Mouse (Mus musculus) neural tube, embryonic 11.5 days (tissue): ENCODE results near the gene Dclre1a. TPM values are rescaled to one million over a fixed set of nuclear protein-coding genes. Genes with fewer than 3 reads are reported as not detected.
A peak's percentile ranks its signal among the peaks of the same experiment; 100 is the strongest.
"Not testable (repeated sequence)": the region's sequence is repeated elsewhere in the genome, so short reads cannot be mapped to it uniquely, and the experiment has no call there.

Source experiments
- ATAC-seq: fragments of 200-750 bp; cut with Nextera tagmentation; 2 replicates; pipeline ENCODE4 v1.8.0; 2017; ENCODE audit warnings: moderate number of reproducible peaks, mild to moderate bottlenecking, moderate TSS enrichment, moderate library complexity; ENCODE audit not compliant: insufficient read depth, low FRiP score, low TSS enrichment
- DNase-seq: peaks from one replicate; pipeline ENCODE4 v3.0.0-alpha.2; 2015; ENCODE audit warnings: low spot score
- H3K27ac ChIP-seq: fragments of 300-500 bp; sonication (generic); 2 replicates; pipeline ENCODE4 v1.5.1; 2014; ENCODE audit warnings: low read depth, mild to moderate bottlenecking, low read length
- H3K27me3 ChIP-seq: fragments of 300-500 bp; sonication (generic); 2 replicates; pipeline ENCODE4 v1.6.1; 2014; ENCODE audit warnings: mild to moderate bottlenecking, low read length, mixed read lengths; ENCODE audit not compliant: control insufficient read depth, insufficient read depth
- H3K36me3 ChIP-seq: fragments of 300-500 bp; sonication (generic); 2 replicates; pipeline ENCODE4 v1.6.1; 2014; ENCODE audit warnings: mild to moderate bottlenecking, low read length, moderate library complexity, mixed read lengths; ENCODE audit not compliant: control insufficient read depth, insufficient read depth
- H3K4me1 ChIP-seq: fragments of 300-500 bp; sonication (generic); 2 replicates; pipeline ENCODE4 v1.6.1; 2014; ENCODE audit warnings: low read length, mixed read lengths; ENCODE audit not compliant: control insufficient read depth, insufficient read depth
- H3K4me2 ChIP-seq: fragments of 300-500 bp; sonication (generic); 2 replicates; pipeline ENCODE4 v1.6.1; 2014; ENCODE audit warnings: low read depth, mild to moderate bottlenecking, moderate library complexity
- H3K4me3 ChIP-seq: fragments of 300-500 bp; sonication (generic); 2 replicates; pipeline ENCODE4 v1.5.1; 2014; ENCODE audit warnings: low read depth, low read length
- H3K9ac ChIP-seq: fragments of 300-500 bp; sonication (generic); 2 replicates; pipeline ENCODE4 v1.6.1; 2014; ENCODE audit warnings: mild to moderate bottlenecking, low read length
- H3K9me3 ChIP-seq: fragments of 300-500 bp; sonication (generic); 2 replicates; pipeline ENCODE4 v1.6.1; 2016; ENCODE audit warnings: low read length; ENCODE audit not compliant: control insufficient read depth
- WGBS: fragments of 180-500 bp; shearing (Covaris S2); extraction: QIAGEN DNeasy Blood & Tissue Kit; methylation state at CpG from one replicate; pipeline ENCODE4 v1.1.7; 2014; 5-methylcytosine and 5-hydroxymethylcytosine counted together
- polyA plus RNA-seq: library from polyadenylated mRNA; unstranded; fragments of >200 nt; fragmentation: Nextera tagmentation; extraction: Ambion mirVana; gene quantifications from 2 replicates; pipeline ENCODE4 v1.2.1, GENCODE M21; 2014

Dclre1a gene
- polyA plus RNA-seq, 1 experiment from 2014 or later: 16.9 TPM

DNA sequence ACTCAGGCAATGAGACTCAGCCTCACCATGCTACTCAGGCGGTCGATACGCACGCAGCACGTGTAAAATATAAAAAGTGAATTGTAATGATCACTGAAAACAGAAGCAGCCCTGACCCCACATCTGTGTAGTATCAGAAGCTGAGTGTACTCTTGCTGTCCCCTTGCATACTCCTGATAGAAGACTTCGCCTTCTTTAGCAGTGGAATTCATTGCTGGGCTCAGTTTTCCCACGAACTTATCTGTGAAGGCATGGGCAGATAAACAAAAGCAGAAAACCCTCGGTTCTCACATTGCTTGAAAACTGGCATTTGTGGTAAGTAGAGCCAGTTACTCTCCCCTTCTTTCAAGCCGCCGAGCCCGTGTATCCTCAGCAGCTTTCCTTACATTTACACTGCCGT, 4.7 kb downstream of the Dclre1a start:
- no peak for DNase-seq
- WGBS: 93% methylated on average over 12 of the region's 12 CpGs
- no peak overlapping the region for H3K4me3 ChIP-seq
- H3K9ac ChIP-seq: no peak overlapping the region
- no peak overlapping the region for H3K27ac ChIP-seq
- H3K4me1 ChIP-seq: 0 out of 2 replicates have a peak, but pooled peaks cover 3% of the 10 kb centered on the region
- no peak for ATAC-seq
- H3K4me2 ChIP-seq: no peak overlapping the region
- H3K9me3 ChIP-seq: no peaks in the 10 kb centered on the region
- H3K27me3 ChIP-seq: no peaks in the 10 kb centered on the region
- no peaks in the 10 kb centered on the region; the same call in 1 of the 2 replicates for H3K36me3 ChIP-seq

DNA sequence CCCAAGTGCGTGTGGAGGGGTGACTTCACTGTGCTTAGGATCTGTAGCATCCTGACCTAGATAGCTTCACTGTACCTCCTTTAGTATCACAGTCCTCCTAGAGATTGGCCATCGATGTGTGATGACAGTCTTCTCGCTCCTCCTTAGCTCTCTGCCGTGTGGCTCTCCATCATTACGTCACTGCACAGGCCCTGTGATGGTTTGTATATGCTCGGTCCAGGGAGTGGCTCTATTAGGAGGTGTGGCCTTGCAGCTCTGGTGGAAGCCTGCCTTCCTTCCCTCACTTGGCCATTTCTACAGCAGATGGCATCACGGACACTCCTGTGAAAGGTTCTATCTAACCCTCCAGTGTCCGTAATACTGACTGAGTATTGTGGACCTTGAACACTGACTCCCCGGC, 12.3 kb downstream of the Dclre1a start:
- H3K9me3 ChIP-seq: no peaks in the 10 kb centered on the region
- H3K4me2 ChIP-seq: no peak overlapping the region
- no peaks in the 10 kb centered on the region; the same call in 1 of the 2 replicates for H3K36me3 ChIP-seq
- no peak overlapping the region for H3K27ac ChIP-seq
- no peak overlapping the region for H3K9ac ChIP-seq
- WGBS: 93% methylated on average over 9 of the region's 9 CpGs
- DNase-seq: no peak
- ATAC-seq: no peak
- H3K4me3 ChIP-seq: no peak overlapping the region
- H3K4me1 ChIP-seq: no peaks in the 10 kb centered on the region
- H3K27me3 ChIP-seq: no peaks in the 10 kb centered on the region

DNA sequence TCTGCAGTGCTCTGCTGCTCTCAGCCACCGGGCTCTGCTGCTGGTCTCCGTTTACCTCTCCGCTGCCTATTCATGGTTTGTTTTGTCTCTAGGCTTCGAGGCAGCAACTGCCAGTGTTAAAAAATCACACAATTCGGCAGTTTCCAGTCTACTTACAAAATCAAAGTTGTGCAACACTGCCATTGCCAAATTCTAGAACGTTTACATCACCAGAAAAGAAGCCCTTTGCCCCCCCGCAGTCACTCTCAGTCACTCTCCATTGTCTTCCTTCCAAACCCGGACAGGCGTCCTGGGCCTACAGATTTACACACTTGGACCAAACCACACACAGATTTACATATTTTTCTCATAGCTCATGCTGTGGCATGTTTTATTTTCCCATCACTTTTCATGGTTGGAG, 13.0 kb downstream of the Dclre1a start:
- Histone ChIP-seq H3K36me3 (no peaks in the 10 kb centered on the region; the same call in 1 of the 2 replicates), H3K27me3 (no peaks in the 10 kb centered on the region), H3K27ac (no peak overlapping the region), H3K4me1 (no peaks in the 10 kb centered on the region), H3K4me3 (no peak overlapping the region), H3K4me2 (no peak overlapping the region), H3K9me3 (no peaks in the 10 kb centered on the region), H3K9ac (no peak overlapping the region)
- no peak for ATAC-seq
- DNase-seq: no peak
- WGBS: 81% methylated on average over 9 of the region's 9 CpGs

DNA sequence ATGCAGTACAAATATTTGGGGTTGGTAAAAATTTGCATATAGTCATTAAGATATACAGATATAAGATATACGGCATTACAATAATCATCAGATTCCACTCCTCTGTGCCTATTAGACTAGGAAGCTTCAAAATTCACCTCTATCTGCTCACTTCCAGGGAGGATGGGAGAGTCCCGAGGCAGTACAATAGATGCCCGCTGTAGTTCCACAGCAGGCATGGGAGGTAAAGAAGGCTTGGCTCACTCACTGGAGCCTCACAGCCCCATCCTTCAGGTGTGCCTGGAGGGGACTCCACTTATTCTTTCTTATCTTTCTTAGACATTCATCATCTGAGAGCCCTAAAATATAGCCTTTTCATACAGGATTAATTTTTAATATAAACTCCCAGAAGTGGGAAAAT, 13.7 kb downstream of the Dclre1a start:
- WGBS: 87% methylated on average over 3 of the region's 3 CpGs
- Histone ChIP-seq H3K4me3 (no peak overlapping the region), H3K36me3 (no peaks in the 10 kb centered on the region; the same call in 1 of the 2 replicates), H3K27ac (no peak overlapping the region), H3K27me3 (no peaks in the 10 kb centered on the region), H3K9me3 (no peaks in the 10 kb centered on the region), H3K9ac (no peak overlapping the region), H3K4me1 (no peaks in the 10 kb centered on the region), H3K4me2 (no peak overlapping the region)
- DNase-seq (no peak), ATAC-seq (no peak)

DNA sequence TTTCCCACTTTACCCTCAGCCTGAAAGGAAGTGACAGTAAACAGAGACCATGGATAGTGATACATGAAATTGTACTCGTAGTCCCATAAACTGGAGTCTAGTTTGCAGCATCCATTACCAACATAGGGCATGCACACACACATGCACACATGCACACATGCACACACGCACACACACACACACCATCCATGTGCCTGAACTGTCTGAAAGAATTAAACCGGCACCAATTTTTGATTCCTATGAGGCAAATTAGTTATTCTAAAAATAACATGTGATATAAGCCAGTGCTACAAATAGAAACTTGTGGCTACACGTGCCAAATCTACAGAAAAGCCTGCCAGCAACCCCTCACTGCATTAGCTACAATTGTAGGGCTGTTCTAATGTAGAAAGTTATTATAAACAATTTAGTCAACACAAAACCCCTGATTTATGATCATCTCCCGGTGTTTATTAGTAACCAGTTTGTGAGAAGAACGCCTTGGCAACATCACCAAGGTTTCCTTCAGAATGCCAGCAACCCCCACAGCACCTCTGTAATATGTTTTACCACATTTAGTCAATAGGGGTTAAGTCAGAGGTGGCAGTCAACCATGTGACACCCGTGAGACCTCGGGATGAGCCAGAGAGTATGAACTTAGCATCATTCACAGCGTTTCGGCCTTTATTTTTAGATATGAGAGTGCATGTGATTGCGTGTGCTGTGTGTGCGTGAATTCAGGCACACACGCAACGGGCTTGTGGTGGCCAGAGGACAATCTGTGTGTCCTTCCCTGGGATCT, 14.5 kb downstream of the Dclre1a start:
- H3K27me3 ChIP-seq: no peaks in the 10 kb centered on the region
- H3K27ac ChIP-seq: 0 out of 2 replicates have a peak overlapping the region, but pooled peaks have one; percentile 20
- H3K9me3 ChIP-seq: no peaks in the 10 kb centered on the region
- no peak overlapping the region for H3K4me3 ChIP-seq
- no peaks in the 10 kb centered on the region; the same call in 1 of the 2 replicates for H3K36me3 ChIP-seq
- H3K9ac ChIP-seq: no peak overlapping the region
- no peak overlapping the region for H3K4me2 ChIP-seq
- H3K4me1 ChIP-seq: no peaks in the 10 kb centered on the region
- 91% methylated on average over 14 of the region's 14 CpGs for WGBS
- no peak for DNase-seq
- no peak for ATAC-seq

DNA sequence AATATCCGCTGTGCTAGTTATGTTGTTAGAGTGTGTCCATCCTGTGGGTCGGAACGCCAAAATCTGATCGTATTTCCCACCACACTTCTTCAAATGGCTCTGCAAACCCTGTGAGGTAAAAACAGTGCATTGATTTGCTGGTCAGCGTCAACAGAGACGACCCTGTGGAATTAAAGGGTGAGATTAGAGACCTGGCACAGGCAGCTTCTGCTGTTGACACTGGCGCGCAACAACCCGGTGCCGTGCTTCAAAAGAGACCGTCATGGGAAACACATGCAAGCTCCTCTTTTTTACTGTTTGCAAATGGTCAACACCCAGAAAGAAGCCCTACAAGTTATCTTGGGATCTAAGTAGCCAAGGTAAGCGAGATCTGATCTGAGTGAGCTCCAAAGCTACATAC, 16.8 kb downstream of the Dclre1a start:
- no peaks in the 10 kb centered on the region for H3K4me1 ChIP-seq
- whole genome bisulfite sequencing: 95% methylated on average over 12 of the region's 12 CpGs
- H3K9ac ChIP-seq: no peak overlapping the region
- H3K9me3 ChIP-seq: no peaks in the 10 kb centered on the region
- no peak for ATAC-seq
- no peaks in the 10 kb centered on the region; the same call in 1 of the 2 replicates for H3K36me3 ChIP-seq
- H3K27me3 ChIP-seq: no peaks in the 10 kb centered on the region
- DNase-seq: no peak
- no peak overlapping the region for H3K4me3 ChIP-seq
- no peak overlapping the region for H3K4me2 ChIP-seq
- H3K27ac ChIP-seq: no peak overlapping the region

DNA sequence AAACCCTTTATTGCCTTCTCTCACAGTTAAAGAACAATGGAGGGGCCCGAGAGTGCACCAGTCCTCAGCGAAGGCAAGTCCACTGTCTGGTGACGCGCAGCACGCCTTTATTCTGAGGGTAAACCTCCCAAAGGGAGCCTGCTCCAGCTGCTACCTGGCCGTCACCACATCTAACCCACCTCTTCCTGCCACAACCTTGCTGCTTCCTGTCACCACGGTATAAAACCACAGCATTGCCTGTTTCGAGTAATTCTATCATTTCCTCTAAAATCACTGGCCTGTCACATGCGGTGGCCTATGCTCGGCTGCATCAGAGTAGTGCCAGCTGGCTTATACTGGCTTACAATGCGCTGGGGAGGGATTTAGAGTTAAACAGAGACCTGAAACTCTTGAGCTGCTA, 17.5 kb downstream of the Dclre1a start:
- not testable (repeated sequence) for H3K9ac ChIP-seq, H3K36me3 ChIP-seq, H3K4me3 ChIP-seq, H3K9me3 ChIP-seq, H3K27me3 ChIP-seq, ATAC-seq, H3K27ac ChIP-seq, H3K4me1 ChIP-seq, DNase-seq, H3K4me2 ChIP-seq
- WGBS: no CpG with 5 or more reads among the region's 11 CpGs

DNA sequence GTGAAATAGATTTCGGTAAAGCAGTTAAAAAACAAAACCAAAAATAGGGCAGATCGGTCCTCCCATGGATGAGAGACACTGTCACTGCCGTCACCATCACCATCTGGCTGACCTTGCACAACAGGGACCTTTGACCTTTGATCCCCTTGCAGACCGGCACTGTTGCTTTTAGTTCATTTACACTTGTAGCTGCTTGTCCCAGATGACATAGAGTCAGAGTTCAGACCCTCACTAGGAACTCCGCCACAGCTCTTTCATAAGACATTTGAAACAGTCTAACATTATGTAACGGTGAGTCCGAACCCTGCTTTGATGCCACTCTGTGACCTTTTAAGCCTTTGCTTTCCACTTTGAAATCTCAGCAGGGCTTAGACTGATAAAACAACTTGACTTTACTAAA, 28.6 kb downstream of the Dclre1a start:
- not testable (repeated sequence) for H3K36me3 ChIP-seq, H3K27me3 ChIP-seq, H3K4me1 ChIP-seq, DNase-seq, H3K9ac ChIP-seq, H3K27ac ChIP-seq, H3K4me2 ChIP-seq, H3K4me3 ChIP-seq, H3K9me3 ChIP-seq, ATAC-seq
- WGBS: no CpG with 5 or more reads among the region's 7 CpGs

DNA sequence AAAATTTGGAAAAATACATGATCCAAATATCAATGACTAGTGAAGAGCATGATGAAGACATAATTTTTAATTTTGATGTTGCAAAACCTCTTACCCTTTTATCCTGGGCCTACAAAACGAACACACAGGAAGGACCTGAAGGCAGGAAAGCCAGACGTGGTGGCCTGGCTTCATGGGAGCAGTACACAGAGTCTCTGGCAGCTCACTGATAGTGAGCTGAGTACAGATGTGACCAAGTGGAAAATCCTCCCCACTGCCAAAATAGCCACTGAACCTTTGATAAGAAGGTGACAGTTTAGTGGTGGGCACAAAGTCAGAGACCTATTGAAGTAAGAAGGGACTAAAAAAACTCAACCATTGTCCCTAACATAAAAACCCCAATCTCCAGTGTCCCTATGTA, 34.5 kb downstream of the Dclre1a start:
- WGBS: no CpG with 5 or more reads among the region's 2 CpGs
- H3K4me2 ChIP-seq, H3K9me3 ChIP-seq, H3K27me3 ChIP-seq, H3K27ac ChIP-seq, H3K4me1 ChIP-seq, H3K36me3 ChIP-seq, ATAC-seq, H3K4me3 ChIP-seq, H3K9ac ChIP-seq, DNase-seq: not testable (repeated sequence)
